Mouse (Mus musculus) adrenal gland (tissue): ENCODE measurements at regions not wholly inside any gene's neighbourhood (a gene's known extent, or its start where the extent isn't known, plus 50 kb on each side); places are given as distances from the start of the nearest gene placed in this dataset.
"Not testable (repeated sequence)": the region's sequence is repeated elsewhere in the genome, so short reads cannot be mapped to it uniquely, and the experiment has no call there.

Experiments
- intact Hi-C: fragments of 180-260 bp; cut with DNase I; formaldehyde crosslinking; loops from one replicate; pipeline ENCODE4 v1.15.1; 2025

- intact Hi-C loops, result no loop called here
Measured at GRCm38 (mm10) chr5:67487965-67488409, 59.9 kb upstream of the Bend4 start.

- intact Hi-C loops, result not testable (repeated sequence)
Measured at GRCm38 (mm10) chr5:67490709-67491108, 62.6 kb upstream of the Bend4 start.

GRCm38 (mm10) chr5:67492893-67493302, 64.8 kb upstream of the Bend4 start:
- intact Hi-C loops, result no loop called here

- intact Hi-C loops, result no loop called here
Measured at GRCm38 (mm10) chr5:67496710-67497109, 68.6 kb upstream of the Bend4 start.

GRCm38 (mm10) chr5:67520251-67520650, 87.4 kb upstream of the Shisa3 start:
- intact Hi-C loops, result no loop called here

GRCm38 (mm10) chr5:67521423-67521912, 86.2 kb upstream of the Shisa3 start:
- intact Hi-C loops, result no loop called here

- intact Hi-C loops, result loop anchor here (10.0 kb wide), 1 partner anchor 485 kb away; no protein-coding TSS in a partner anchor
Measured at GRCm38 (mm10) chr5:67530149-67530548, 77.5 kb upstream of the Shisa3 start.

- intact Hi-C loops, result loop anchor here (10.0 kb wide), 1 partner anchor 484 kb away; no protein-coding TSS in a partner anchor
Measured at GRCm38 (mm10) chr5:67530957-67531356, 76.7 kb upstream of the Shisa3 start.

- intact Hi-C loops, result loop anchor here (1.0 to 10.0 kb wide), 2 partner anchors 195 to 482 kb away; no protein-coding TSS in a partner anchor
Measured at GRCm38 (mm10) chr5:67532351-67532750, 75.3 kb upstream of the Shisa3 start.

- intact Hi-C loops, result loop anchor here (1.0 to 10.0 kb wide), 2 partner anchors 194 to 482 kb away; no protein-coding TSS in a partner anchor
Measured at GRCm38 (mm10) chr5:67532756-67533255, 74.9 kb upstream of the Shisa3 start.

GRCm38 (mm10) chr5:67534056-67534455, 73.6 kb upstream of the Shisa3 start:
- intact Hi-C loops, result loop anchor here (10.0 kb wide), 1 partner anchor 481 kb away; no protein-coding TSS in a partner anchor

GRCm38 (mm10) chr5:67537990-67538389, 69.7 kb upstream of the Shisa3 start:
- intact Hi-C loops, result loop anchor here (10.0 kb wide), 1 partner anchor 477 kb away; no protein-coding TSS in a partner anchor

GRCm38 (mm10) chr5:67539591-67540238, 68.0 kb upstream of the Shisa3 start:
- intact Hi-C loops, result loop anchor here (10.0 kb wide), 1 partner anchor 475 kb away; no protein-coding TSS in a partner anchor

GRCm38 (mm10) chr5:67541867-67542266, 65.8 kb upstream of the Shisa3 start:
- intact Hi-C loops, result no loop called here

- intact Hi-C loops, result no loop called here
Measured at GRCm38 (mm10) chr5:67544028-67544589, 63.6 kb upstream of the Shisa3 start.

- intact Hi-C loops, result no loop called here
Measured at GRCm38 (mm10) chr5:67550257-67550656, 57.4 kb upstream of the Shisa3 start.

- intact Hi-C loops, result no loop called here
Measured at GRCm38 (mm10) chr5:67551668-67552390, 55.9 kb upstream of the Shisa3 start.

- intact Hi-C loops, result no loop called here
Measured at GRCm38 (mm10) chr5:67552865-67553264, 54.8 kb upstream of the Shisa3 start.
